Mouse (Mus musculus) bone marrow macrophage, adult 2 months (primary cell): Measurements from ENCODE around the gene Aamp.

Experiments used
- CTCF ChIP-seq: IDR thresholded peaks from 2 replicates; pipeline ENCODE4 v1.5.1; 2012; ENCODE audit warnings: low read depth, mild to moderate bottlenecking, low read length, moderate library complexity
- POLR2A ChIP-seq: IDR thresholded peaks from 2 replicates; pipeline ENCODE4 v1.6.1; 2012; ENCODE audit warnings: mild to moderate bottlenecking, low read depth, low read length, borderline replicate concordance

GRCm38 (mm10) chr1:74285212-74286010, 873 bp upstream of the Aamp start:
- TF ChIP-seq POLR2A: no peak
- TF ChIP-seq CTCF: no peak
